Mouse (Mus musculus) kidney, postnatal 14 days (tissue): ENCODE measurements around the gene Auh.

Experiments
- DNase-seq: peaks from one replicate; pipeline ENCODE4 v3.0.0; 2022; ENCODE audit warnings: mixed read lengths

The Auh gene

GRCm38 (mm10) chr13:52921065-52921825, 8.2 kb downstream of the Auh start:
- DNase-seq = peak; percentile 66

- no peak for DNase-seq
Observed at GRCm38 (mm10) chr13:52919790-52920352, 9.6 kb downstream of the Auh start.

- no peak for DNase-seq
Observed at GRCm38 (mm10) chr13:52918333-52918732, 11.1 kb downstream of the Auh start.

GRCm38 (mm10) chr13:52914591-52915110, 14.8 kb downstream of the Auh start:
- DNase-seq = no peak

GRCm38 (mm10) chr13:52913926-52914325, 15.6 kb downstream of the Auh start:
- no peak for DNase-seq

- peak; percentile 62 for DNase-seq
Observed at GRCm38 (mm10) chr13:52912495-52912894, 17.0 kb downstream of the Auh start.

- no peak for DNase-seq
Observed at GRCm38 (mm10) chr13:52911259-52911658, 18.2 kb downstream of the Auh start.

GRCm38 (mm10) chr13:52906296-52906695, 23.2 kb downstream of the Auh start:
- DNase-seq = peak; percentile 52

GRCm38 (mm10) chr13:52904175-52904574, 25.3 kb downstream of the Auh start:
- DNase-seq = peak; percentile 34

- DNase-seq = no peak
Observed at GRCm38 (mm10) chr13:52903767-52904166, 25.7 kb downstream of the Auh start.

- DNase-seq = peak; percentile 31
Observed at GRCm38 (mm10) chr13:52902517-52902916, 27.0 kb downstream of the Auh start.

- DNase-seq = no peak
Observed at GRCm38 (mm10) chr13:52899664-52900063, 29.8 kb downstream of the Auh start.

GRCm38 (mm10) chr13:52897806-52898205, 31.7 kb downstream of the Auh start:
- peak; percentile 40 for DNase-seq

GRCm38 (mm10) chr13:52892791-52893190, 36.7 kb downstream of the Auh start:
- peak; percentile 58 for DNase-seq

- DNase-seq = peak; percentile 64
Observed at GRCm38 (mm10) chr13:52892065-52892503, 37.4 kb downstream of the Auh start.

GRCm38 (mm10) chr13:52890313-52890712, 39.2 kb downstream of the Auh start:
- DNase-seq = peak; percentile 59

- DNase-seq = no peak
Observed at GRCm38 (mm10) chr13:52886779-52887178, 42.7 kb downstream of the Auh start.

- no peak for DNase-seq
Observed at GRCm38 (mm10) chr13:52883960-52884326, 45.5 kb downstream of the Auh start.

GRCm38 (mm10) chr13:52883084-52883959, 46.2 kb downstream of the Auh start:
- no peak for DNase-seq

- DNase-seq = no peak
Observed at GRCm38 (mm10) chr13:52880386-52880785, 49.1 kb downstream of the Auh start.

- no peak for DNase-seq
Observed at GRCm38 (mm10) chr13:52879918-52880317, 49.6 kb downstream of the Auh start.

- no peak for DNase-seq
Observed at GRCm38 (mm10) chr13:52879291-52879690, 50.2 kb downstream of the Auh start.

- no peak for DNase-seq
Observed at GRCm38 (mm10) chr13:52878823-52879222, 50.7 kb downstream of the Auh start.
